Mouse (Mus musculus): ENCODE data around the gene Trip13.

Gene Trip13

GRCm38 (mm10) chr13:73887415-73887874 lies 50.1 kb downstream of the Trip13 start:
- in situ Hi-C loops (cut with MboI, MseI), result no loop called here

- in situ Hi-C loops (cut with MboI, MseI), result no loop called here
These were observed 51.0 kb downstream of the Trip13 start for GRCm38 (mm10) chr13:73886601-73887000.

- in situ Hi-C loops (cut with MboI, MseI), result no loop called here
These were observed 51.5 kb downstream of the Trip13 start for GRCm38 (mm10) chr13:73886066-73886465.

- in situ Hi-C loops (cut with MboI, MseI), result no loop called here
These were observed 51.9 kb downstream of the Trip13 start for GRCm38 (mm10) chr13:73885656-73886055.

GRCm38 (mm10) chr13:73881347-73881746 lies 56.2 kb downstream of the Trip13 start:
- in situ Hi-C loops (cut with MboI, MseI), result no loop called here

- in situ Hi-C loops (cut with MboI, MseI), result no loop called here
These were observed 57.8 kb downstream of the Trip13 start for GRCm38 (mm10) chr13:73879824-73880223.

- in situ Hi-C loops (cut with MboI, MseI), result no loop called here
These were observed 65.4 kb downstream of the Trip13 start for GRCm38 (mm10) chr13:73872159-73872558.
